Mouse (Mus musculus) intestine, postnatal 0 days (tissue): ENCODE data around the gene Rfx1. TPM values are rescaled to one million over a fixed set of nuclear protein-coding genes. Genes with fewer than 3 reads are reported as not detected.

Source experiments
- ATAC-seq: fragments of 200-750 bp; cut with Nextera tagmentation; 2 replicates; pipeline ENCODE4 v1.8.0; 2017; ENCODE audit warnings: mild to moderate bottlenecking, moderate TSS enrichment, moderate library complexity
- H3K27ac ChIP-seq: fragments of 300-500 bp; sonication (generic); 2 replicates; pipeline ENCODE4 v1.5.1; 2014; ENCODE audit warnings: mild to moderate bottlenecking, low read depth, low read length, moderate library complexity
- H3K27me3 ChIP-seq: fragments of 300-500 bp; sonication (generic); replicated peaks from 2 replicates; pipeline ENCODE4 v1.6.1; 2014; ENCODE audit warnings: low read length, mixed read lengths; ENCODE audit not compliant: control insufficient read depth, insufficient read depth
- H3K36me3 ChIP-seq: fragments of 300-500 bp; sonication (generic); 2 replicates; pipeline ENCODE4 v1.6.1; 2014; ENCODE audit warnings: mild to moderate bottlenecking, moderate library complexity; ENCODE audit not compliant: control insufficient read depth, insufficient read depth
- H3K4me1 ChIP-seq: fragments of 300-500 bp; sonication (generic); replicated peaks from 2 replicates; pipeline ENCODE4 v1.6.1; 2014; ENCODE audit warnings: antibody characterized with exemption, low read length, mixed read lengths; ENCODE audit not compliant: control insufficient read depth, insufficient read depth
- H3K4me2 ChIP-seq: fragments of 300-500 bp; sonication (generic); replicated peaks from 2 replicates; pipeline ENCODE4 v1.6.1; 2014; ENCODE audit warnings: low read depth, mild to moderate bottlenecking, moderate library complexity
- H3K4me3 ChIP-seq: fragments of 300-500 bp; sonication (generic); 2 replicates; pipeline ENCODE4 v1.5.1; 2014; ENCODE audit warnings: low read depth, low read length
- H3K9ac ChIP-seq: fragments of 300-500 bp; sonication (generic); 2 replicates; pipeline ENCODE4 v1.6.1; 2014; ENCODE audit warnings: mild to moderate bottlenecking, low read depth, low read length
- H3K9me3 ChIP-seq: fragments of 300-500 bp; sonication (generic); 2 replicates; pipeline ENCODE4 v1.6.1; 2016; ENCODE audit warnings: mixed run types; ENCODE audit not compliant: control insufficient read depth
- CTCF ChIP-seq: sonication (generic); IDR thresholded peaks from 2 replicates; pipeline ENCODE4 v1.5.1; 2016; ENCODE audit warnings: low read depth, mild to moderate bottlenecking, control low read depth, antibody characterized with exemption, moderate library complexity
- WGBS: fragments of 180-500 bp; shearing (Covaris S2); extraction: QIAGEN DNeasy Blood & Tissue Kit; methylation state at CpG from one replicate; pipeline ENCODE4 v1.1.7; 2014; 5-methylcytosine and 5-hydroxymethylcytosine counted together
- polyA plus RNA-seq: library from polyadenylated mRNA; unstranded; fragments of >200 nt; fragmentation: Nextera tagmentation; extraction: Ambion mirVana; gene quantifications from 2 replicates; pipeline ENCODE4 v1.2.1, GENCODE M21; 2015

Gene Rfx1
- polyA plus RNA-seq, 1 experiment from 2014 or later, result 3.3 TPM

DNA sequence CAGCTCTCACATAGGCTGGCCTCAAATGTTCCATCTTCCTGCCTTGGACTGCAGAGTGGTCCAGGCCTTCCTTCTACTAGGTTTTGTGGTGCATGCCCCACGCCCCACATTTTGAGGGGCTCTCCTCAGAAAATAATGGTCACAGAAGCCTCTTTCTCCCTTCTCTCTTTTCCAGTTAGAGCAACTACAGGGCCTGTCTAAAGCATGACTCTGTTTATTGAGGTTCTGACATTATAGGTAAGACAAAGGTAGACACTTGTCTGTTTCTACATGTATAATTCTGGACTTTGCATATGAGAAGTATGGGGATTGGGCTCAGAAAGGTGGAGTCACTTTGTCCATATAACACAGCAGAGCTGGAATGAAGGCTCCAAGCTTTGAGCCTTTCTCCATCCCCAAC is 1.6 kb upstream of the Rfx1 start, which contains the start of gene Gm10643:
TSS of gene Gm10643 (minus strand) at position 101 of the 400 bp plus-strand sequence.
- H3K9ac ChIP-seq, result peak within 1 kb of the TSS; percentile 64
- TF ChIP-seq CTCF, result no peak
- ATAC-seq, result no peak
- no peaks in the 10 kb centered on the region for H3K36me3 ChIP-seq
- H3K27me3 ChIP-seq, result no peaks in the 10 kb centered on the region
- no peaks in the 10 kb centered on the region; the same call in none of the 2 replicates for H3K4me1 ChIP-seq
- peak within 1 kb of the TSS; percentile 86 for H3K27ac ChIP-seq
- H3K9me3 ChIP-seq, result no peaks in the 10 kb centered on the region
- WGBS, result 89% methylated on average over 1 of the region's 1 CpGs
- peak within 1 kb of the TSS; percentile 87 for H3K4me3 ChIP-seq
- H3K4me2 ChIP-seq, result peak within 1 kb of the TSS; percentile 79

DNA sequence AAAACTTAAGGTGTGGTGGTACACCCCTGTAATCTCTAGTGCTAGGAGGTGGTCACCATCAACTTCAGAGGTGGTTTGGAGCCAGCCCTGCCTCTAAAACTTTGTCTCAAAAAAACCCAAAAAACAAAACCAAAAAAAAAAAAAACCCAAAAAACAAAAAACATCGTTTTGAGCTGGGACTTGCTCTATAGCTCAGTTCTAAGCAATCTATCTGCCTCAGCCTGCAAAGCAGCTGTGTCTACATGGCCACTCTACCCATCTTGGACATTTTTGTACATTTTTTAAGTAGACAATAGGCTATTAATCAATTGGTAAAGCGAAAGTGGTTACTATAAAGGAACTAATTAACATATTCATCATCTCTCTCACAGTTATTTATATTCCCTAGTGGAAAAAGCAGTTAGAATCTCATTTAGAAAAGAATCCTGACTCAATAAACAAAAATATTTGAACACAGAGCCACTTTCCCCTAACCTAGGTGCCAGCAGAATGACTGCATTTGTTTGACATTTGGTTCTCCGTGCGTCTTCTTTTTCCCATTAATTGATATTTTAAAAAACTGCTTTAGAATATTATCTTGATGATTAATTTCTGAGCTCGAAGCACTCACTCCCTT is 1.1 kb upstream of the Rfx1 start:
- H3K4me1 ChIP-seq, result no peaks in the 10 kb centered on the region; the same call in none of the 2 replicates
- no peak for TF ChIP-seq CTCF
- H3K9me3 ChIP-seq, result no peaks in the 10 kb centered on the region
- H3K9ac ChIP-seq, result peak overlapping the region; percentile 64
- ATAC-seq, result no peak
- peak overlapping the region; percentile 86 for H3K27ac ChIP-seq
- H3K27me3 ChIP-seq, result no peaks in the 10 kb centered on the region
- peak overlapping the region; percentile 79 for H3K4me2 ChIP-seq
- H3K4me3 ChIP-seq, result peak overlapping the region; percentile 87
- WGBS, result 24% methylated on average over 5 of the region's 5 CpGs
- no peaks in the 10 kb centered on the region for H3K36me3 ChIP-seq

DNA sequence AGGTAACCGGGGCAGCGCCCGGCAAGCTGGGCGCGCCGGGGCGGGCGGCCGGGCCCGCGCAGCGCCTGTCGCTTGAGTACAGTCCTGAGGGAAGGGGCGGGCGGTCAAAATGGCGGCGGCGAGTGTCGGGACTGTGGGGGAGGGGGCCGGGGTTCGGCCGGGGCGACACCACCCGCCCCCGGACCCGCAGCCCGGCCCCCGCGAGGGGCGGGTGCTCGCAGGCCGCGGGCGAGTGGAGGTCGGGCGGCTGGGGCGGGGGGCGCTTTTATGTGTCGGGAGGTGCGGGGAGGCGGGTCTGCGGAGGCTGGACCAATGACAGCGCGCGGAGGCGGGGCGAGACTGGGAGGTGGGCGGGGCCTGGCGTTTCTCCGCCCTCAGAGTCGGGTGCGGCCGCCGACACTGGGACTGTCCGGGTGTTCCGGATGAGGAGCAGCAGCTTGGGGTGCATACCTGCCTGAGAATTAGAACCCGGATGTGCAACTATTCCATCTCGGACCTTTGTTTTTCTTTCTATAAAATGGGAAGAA is 476 bp downstream of the Rfx1 start:
- H3K9ac ChIP-seq, result peak overlapping the region; percentile 82
- WGBS, result under 1% methylated on average over 52 of the region's 58 CpGs
- peak overlapping the region; percentile 79 for H3K4me2 ChIP-seq
- H3K27ac ChIP-seq, result peak overlapping the region; percentile 97
- no peak for TF ChIP-seq CTCF
- no peaks in the 10 kb centered on the region for H3K27me3 ChIP-seq
- no peaks in the 10 kb centered on the region; the same call in none of the 2 replicates for H3K4me1 ChIP-seq
- no peaks in the 10 kb centered on the region for H3K9me3 ChIP-seq
- ATAC-seq, result peak; percentile 82
- H3K36me3 ChIP-seq, result 0 out of 2 replicates have a peak, but pooled peaks cover 2% of the 10 kb centered on the region
- peak overlapping the region; percentile 87 for H3K4me3 ChIP-seq

DNA sequence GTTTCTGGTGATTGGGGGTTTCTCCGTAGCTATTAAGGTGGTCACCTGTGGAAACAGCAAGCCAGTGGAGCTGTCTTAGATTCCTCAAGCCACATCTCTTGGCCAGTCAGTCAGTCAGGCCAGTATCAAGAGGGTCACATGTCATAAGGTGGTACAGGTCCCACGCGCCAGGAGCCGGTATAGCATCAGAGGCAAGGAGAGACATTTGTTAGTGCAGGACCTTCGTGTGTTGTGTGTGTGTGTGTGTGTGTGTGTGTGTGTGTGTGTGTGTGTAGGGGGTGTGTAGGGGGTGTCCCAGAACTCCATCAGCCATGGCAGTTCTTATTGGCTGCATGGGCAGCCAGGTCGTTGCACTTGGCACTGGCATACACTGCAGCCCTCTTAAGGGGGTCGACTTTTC is 1.3 kb downstream of the Rfx1 start:
- H3K9ac ChIP-seq, result no peak overlapping the region
- peak overlapping the region; percentile 79 for H3K4me2 ChIP-seq
- no peak overlapping the region for H3K27ac ChIP-seq
- no peak overlapping the region for H3K4me3 ChIP-seq
- no peak for TF ChIP-seq CTCF
- no peaks in the 10 kb centered on the region; the same call in none of the 2 replicates for H3K4me1 ChIP-seq
- no peaks in the 10 kb centered on the region for H3K9me3 ChIP-seq
- WGBS, result 67% methylated on average over 7 of the region's 7 CpGs
- 0 out of 2 replicates have a peak, but pooled peaks cover 3% of the 10 kb centered on the region for H3K36me3 ChIP-seq
- ATAC-seq, result no peak
- H3K27me3 ChIP-seq, result no peaks in the 10 kb centered on the region

DNA sequence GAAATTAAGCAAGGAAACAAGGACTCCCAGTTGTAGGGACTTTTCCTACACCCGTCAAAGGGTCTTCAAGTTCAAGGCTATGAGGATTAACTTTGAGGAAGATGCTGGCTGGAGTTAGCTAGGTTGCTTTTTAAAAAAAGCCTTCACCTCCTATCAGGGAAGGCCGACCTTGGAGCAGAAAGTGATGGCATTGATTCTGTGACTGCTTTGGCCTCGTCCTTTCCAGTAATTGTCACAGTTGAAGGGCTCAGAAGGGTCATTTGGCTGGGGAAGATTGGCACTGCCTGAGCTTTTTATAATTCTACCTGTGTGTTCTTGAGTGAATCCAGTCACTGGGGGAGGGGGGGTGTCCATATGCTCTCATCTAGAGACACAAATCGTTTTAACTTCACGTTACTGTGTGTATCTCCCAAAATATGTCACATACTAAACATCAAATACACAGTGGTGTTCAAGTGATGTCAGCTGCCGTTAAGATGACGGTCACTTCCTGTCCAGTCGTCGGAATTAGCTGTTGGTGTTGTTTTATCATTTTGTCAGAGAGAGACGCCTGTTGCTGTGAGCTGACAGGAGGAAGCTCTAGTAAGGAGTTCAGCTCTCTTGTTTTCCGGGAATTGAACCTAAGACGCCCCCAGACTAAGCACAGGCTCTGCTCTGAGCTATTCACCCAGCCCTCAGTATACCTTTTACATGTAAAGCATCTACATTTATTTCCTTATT is 1.8 kb downstream of the Rfx1 start:
- 0 out of 2 replicates have a peak, but pooled peaks cover 3% of the 10 kb centered on the region for H3K36me3 ChIP-seq
- ATAC-seq, result no peak
- no peak overlapping the region for H3K9ac ChIP-seq
- H3K4me1 ChIP-seq, result no peaks in the 10 kb centered on the region; the same call in none of the 2 replicates
- peak overlapping the region; percentile 79; the same call in 1 of the 2 replicates for H3K4me2 ChIP-seq
- TF ChIP-seq CTCF, result no peak
- no peak overlapping the region for H3K4me3 ChIP-seq
- H3K27ac ChIP-seq, result peak overlapping the region; percentile 62; the same call in 1 of the 2 replicates
- WGBS, result 48% methylated on average over 12 of the region's 12 CpGs
- H3K27me3 ChIP-seq, result no peaks in the 10 kb centered on the region
- no peaks in the 10 kb centered on the region for H3K9me3 ChIP-seq

DNA sequence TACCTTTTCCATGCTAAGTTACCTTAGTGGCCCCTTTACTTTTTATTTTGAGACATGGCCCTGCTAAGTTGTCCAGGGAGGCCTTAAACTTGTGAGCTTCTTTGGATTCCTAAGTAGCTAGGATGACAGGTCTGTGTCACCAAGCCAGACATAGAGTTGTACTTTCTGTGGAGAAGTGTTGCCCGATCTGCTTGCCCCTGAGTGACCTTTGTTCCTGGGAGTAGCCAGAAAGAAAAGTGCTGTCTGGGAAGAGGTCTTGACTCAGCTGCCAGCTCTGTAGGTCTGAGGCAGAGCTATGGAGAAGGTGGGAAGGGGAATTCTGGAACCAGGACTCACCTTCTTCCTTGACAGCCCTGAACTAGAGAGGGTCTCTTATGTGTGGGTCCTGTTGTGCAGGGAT is 2.5 kb downstream of the Rfx1 start:
- Histone ChIP-seq H3K9ac (no peak overlapping the region), H3K4me2 (peak overlapping the region; percentile 24; the same call in 1 of the 2 replicates), H3K9me3 (no peaks in the 10 kb centered on the region), H3K36me3 (0 out of 2 replicates have a peak, but pooled peaks cover 3% of the 10 kb centered on the region), H3K27me3 (no peaks in the 10 kb centered on the region), H3K4me3 (no peak overlapping the region), H3K4me1 (no peaks in the 10 kb centered on the region; the same call in none of the 2 replicates), H3K27ac (peak overlapping the region; percentile 62)
- no peak for ATAC-seq
- 10% methylated on average over 1 of the region's 1 CpGs for WGBS
- TF ChIP-seq CTCF, result no peak
